Mouse (Mus musculus): ENCODE measurements at regions not wholly inside any gene's neighbourhood (a gene's known extent, or its start where the extent isn't known, plus 50 kb on each side); places are given as distances from the start of the nearest gene placed in this dataset.

- Histone ChIP-seq H3K9me3 (replicated peaks; ENCODE audit: control insufficient read depth, low read length) (no peaks in the 10 kb centered on the region), H3K9ac (ENCODE audit: low read length) (no peak overlapping the region), H3K4me2 (ENCODE audit: low read depth, low read length) (no peak overlapping the region), H3K36me3 (ENCODE audit: control insufficient read depth, insufficient read depth, low read length) (no peaks in the 10 kb centered on the region), H3K4me1 (ENCODE audit: control insufficient read depth, insufficient read depth, low read length) (no peaks in the 10 kb centered on the region), H3K27me3 (ENCODE audit: control insufficient read depth, insufficient read depth, low read length) (no peaks in the 10 kb centered on the region), H3K27ac (ENCODE audit: low read length) (no peak overlapping the region), H3K4me3 (replicated peaks; ENCODE audit: low read length) (no peak overlapping the region)
- ATAC-seq (ENCODE audit: insufficient read depth, low FRiP score): no peak
- 70% methylated on average over 5 of the region's 5 CpGs for WGBS
These were observed 550.1 kb upstream of the Klf4 start for GRCm38 (mm10) chr4:56082411-56082810.

- no peak overlapping the region for H3K9ac ChIP-seq (ENCODE audit: low read length)
- no peaks in the 10 kb centered on the region for H3K9me3 ChIP-seq (replicated peaks; ENCODE audit: control insufficient read depth, low read length)
- no peak overlapping the region for H3K4me3 ChIP-seq (replicated peaks; ENCODE audit: low read length)
- H3K36me3 ChIP-seq (ENCODE audit: control insufficient read depth, insufficient read depth, low read length): no peaks in the 10 kb centered on the region
- H3K4me1 ChIP-seq (ENCODE audit: control insufficient read depth, insufficient read depth, low read length): no peaks in the 10 kb centered on the region
- no peaks in the 10 kb centered on the region for H3K27me3 ChIP-seq (ENCODE audit: control insufficient read depth, insufficient read depth, low read length)
- 64% methylated on average over 3 of the region's 3 CpGs for WGBS
- H3K27ac ChIP-seq (ENCODE audit: low read length): no peak overlapping the region
- ATAC-seq (ENCODE audit: insufficient read depth, low FRiP score): no peak
- no peak overlapping the region for H3K4me2 ChIP-seq (ENCODE audit: low read depth, low read length)
These were observed 548.7 kb upstream of the Klf4 start for GRCm38 (mm10) chr4:56080960-56081359.

GRCm38 (mm10) chr4:56070664-56071334 lies 538.5 kb upstream of the Klf4 start:
- Histone ChIP-seq H3K36me3 (ENCODE audit: control insufficient read depth, insufficient read depth, low read length) (no peaks in the 10 kb centered on the region), H3K4me3 (replicated peaks; ENCODE audit: low read length) (no peak overlapping the region), H3K4me1 (ENCODE audit: control insufficient read depth, insufficient read depth, low read length) (peaks cover 9% of the 10 kb centered on the region; the same call in 1 of the 2 replicates), H3K9ac (ENCODE audit: low read length) (no peak overlapping the region), H3K27ac (ENCODE audit: low read length) (peak overlapping the region; percentile 68; the same call in 1 of the 2 replicates), H3K27me3 (ENCODE audit: control insufficient read depth, insufficient read depth, low read length) (no peaks in the 10 kb centered on the region), H3K9me3 (replicated peaks; ENCODE audit: control insufficient read depth, low read length) (no peaks in the 10 kb centered on the region), H3K4me2 (ENCODE audit: low read depth, low read length) (no peak overlapping the region)
- WGBS: 51% methylated on average over 6 of the region's 6 CpGs
- peak; percentile 84 for ATAC-seq (ENCODE audit: insufficient read depth, low FRiP score)

- no peaks in the 10 kb centered on the region for H3K27me3 ChIP-seq (ENCODE audit: control insufficient read depth, insufficient read depth, low read length)
- no peaks in the 10 kb centered on the region for H3K36me3 ChIP-seq (ENCODE audit: control insufficient read depth, insufficient read depth, low read length)
- 80% methylated on average over 4 of the region's 4 CpGs for WGBS
- peak; percentile 38; the same call in 1 of the 2 replicates for ATAC-seq (ENCODE audit: insufficient read depth, low FRiP score)
- peak overlapping the region; percentile 35; the same call in 1 of the 2 replicates for H3K27ac ChIP-seq (ENCODE audit: low read length)
- no peak overlapping the region for H3K4me3 ChIP-seq (replicated peaks; ENCODE audit: low read length)
- H3K9ac ChIP-seq (ENCODE audit: low read length): no peak overlapping the region
- no peaks in the 10 kb centered on the region for H3K9me3 ChIP-seq (replicated peaks; ENCODE audit: control insufficient read depth, low read length)
- H3K4me1 ChIP-seq (ENCODE audit: control insufficient read depth, insufficient read depth, low read length): peaks cover 9% of the 10 kb centered on the region; the same call in 1 of the 2 replicates
- no peak overlapping the region for H3K4me2 ChIP-seq (ENCODE audit: low read depth, low read length)
These were observed 536.6 kb upstream of the Klf4 start for GRCm38 (mm10) chr4:56068859-56069258.

GRCm38 (mm10) chr4:56064657-56065056 lies 532.4 kb upstream of the Klf4 start:
- 91% methylated on average over 4 of the region's 4 CpGs for WGBS
- no peak overlapping the region for H3K27ac ChIP-seq (ENCODE audit: low read length)
- no peaks in the 10 kb centered on the region for H3K9me3 ChIP-seq (replicated peaks; ENCODE audit: control insufficient read depth, low read length)
- H3K9ac ChIP-seq (ENCODE audit: low read length): no peak overlapping the region
- no peaks in the 10 kb centered on the region for H3K27me3 ChIP-seq (ENCODE audit: control insufficient read depth, insufficient read depth, low read length)
- H3K4me1 ChIP-seq (ENCODE audit: control insufficient read depth, insufficient read depth, low read length): peaks cover 4% of the 10 kb centered on the region; the same call in 1 of the 2 replicates
- no peak overlapping the region for H3K4me3 ChIP-seq (replicated peaks; ENCODE audit: low read length)
- H3K4me2 ChIP-seq (ENCODE audit: low read depth, low read length): no peak overlapping the region
- ATAC-seq (ENCODE audit: insufficient read depth, low FRiP score): no peak
- H3K36me3 ChIP-seq (ENCODE audit: control insufficient read depth, insufficient read depth, low read length): no peaks in the 10 kb centered on the region

- peak overlapping the region; percentile 37; the same call in 1 of the 2 replicates for H3K9ac ChIP-seq (ENCODE audit: low read length)
- no peaks in the 10 kb centered on the region for H3K36me3 ChIP-seq (ENCODE audit: control insufficient read depth, insufficient read depth, low read length)
- no peak overlapping the region for H3K4me2 ChIP-seq (ENCODE audit: low read depth, low read length)
- no peaks in the 10 kb centered on the region for H3K27me3 ChIP-seq (ENCODE audit: control insufficient read depth, insufficient read depth, low read length)
- peak; percentile 84; the same call in 1 of the 2 replicates for ATAC-seq (ENCODE audit: insufficient read depth, low FRiP score)
- H3K9me3 ChIP-seq (replicated peaks; ENCODE audit: control insufficient read depth, low read length): no peaks in the 10 kb centered on the region
- H3K4me1 ChIP-seq (ENCODE audit: control insufficient read depth, insufficient read depth, low read length): peaks cover 13% of the 10 kb centered on the region; the same call in 1 of the 2 replicates
- H3K27ac ChIP-seq (ENCODE audit: low read length): peak overlapping the region; percentile 71
- WGBS: 36% methylated on average over 6 of the region's 6 CpGs
- H3K4me3 ChIP-seq (replicated peaks; ENCODE audit: low read length): no peak overlapping the region
These were observed 519.6 kb upstream of the Klf4 start for GRCm38 (mm10) chr4:56051792-56052380.

GRCm38 (mm10) chr4:56039327-56039726 lies 507.1 kb upstream of the Klf4 start:
- H3K27me3 ChIP-seq (ENCODE audit: control insufficient read depth, insufficient read depth, low read length): no peaks in the 10 kb centered on the region
- no peaks in the 10 kb centered on the region for H3K36me3 ChIP-seq (ENCODE audit: control insufficient read depth, insufficient read depth, low read length)
- 84% methylated on average over 4 of the region's 4 CpGs for WGBS
- no peak overlapping the region for H3K4me2 ChIP-seq (ENCODE audit: low read depth, low read length)
- no peak overlapping the region for H3K27ac ChIP-seq (ENCODE audit: low read length)
- H3K9ac ChIP-seq (ENCODE audit: low read length): no peak overlapping the region
- no peak for ATAC-seq (ENCODE audit: insufficient read depth, low FRiP score)
- H3K9me3 ChIP-seq (replicated peaks; ENCODE audit: control insufficient read depth, low read length): no peaks in the 10 kb centered on the region
- H3K4me1 ChIP-seq (ENCODE audit: control insufficient read depth, insufficient read depth, low read length): no peaks in the 10 kb centered on the region; the same call in 1 of the 2 replicates
- no peak overlapping the region for H3K4me3 ChIP-seq (replicated peaks; ENCODE audit: low read length)

- Histone ChIP-seq H3K4me3 (replicated peaks; ENCODE audit: low read length) (no peak overlapping the region), H3K36me3 (ENCODE audit: control insufficient read depth, insufficient read depth, low read length) (no peaks in the 10 kb centered on the region), H3K27ac (ENCODE audit: low read length) (no peak overlapping the region), H3K4me1 (ENCODE audit: control insufficient read depth, insufficient read depth, low read length) (no peaks in the 10 kb centered on the region; the same call in 1 of the 2 replicates), H3K9ac (ENCODE audit: low read length) (no peak overlapping the region), H3K9me3 (replicated peaks; ENCODE audit: control insufficient read depth, low read length) (no peaks in the 10 kb centered on the region), H3K27me3 (ENCODE audit: control insufficient read depth, insufficient read depth, low read length) (no peaks in the 10 kb centered on the region), H3K4me2 (ENCODE audit: low read depth, low read length) (no peak overlapping the region)
- no peak for ATAC-seq (ENCODE audit: insufficient read depth, low FRiP score)
- 74% methylated on average over 6 of the region's 6 CpGs for WGBS
These were observed 504.1 kb upstream of the Klf4 start for GRCm38 (mm10) chr4:56036334-56036733.

GRCm38 (mm10) chr4:56035543-56035942 lies 503.3 kb upstream of the Klf4 start:
- Histone ChIP-seq H3K4me2 (ENCODE audit: low read depth, low read length) (no peak overlapping the region), H3K27me3 (ENCODE audit: control insufficient read depth, insufficient read depth, low read length) (no peaks in the 10 kb centered on the region), H3K9me3 (replicated peaks; ENCODE audit: control insufficient read depth, low read length) (no peaks in the 10 kb centered on the region), H3K36me3 (ENCODE audit: control insufficient read depth, insufficient read depth, low read length) (no peaks in the 10 kb centered on the region), H3K9ac (ENCODE audit: low read length) (no peak overlapping the region), H3K27ac (ENCODE audit: low read length) (no peak overlapping the region), H3K4me1 (ENCODE audit: control insufficient read depth, insufficient read depth, low read length) (no peaks in the 10 kb centered on the region; the same call in 1 of the 2 replicates), H3K4me3 (replicated peaks; ENCODE audit: low read length) (no peak overlapping the region)
- WGBS: 68% methylated on average over 5 of the region's 5 CpGs
- ATAC-seq (ENCODE audit: insufficient read depth, low FRiP score): no peak

All from stomach, embryonic 16.5 days (tissue).